Mouse (Mus musculus): Measurements from ENCODE around the gene Grid2ip. TPM values are rescaled to one million over a fixed set of nuclear protein-coding genes. Genes with fewer than 3 reads are reported as not detected.

Gene Grid2ip
- polyA plus RNA-seq (2017; shearing (Covaris generic)) = not detected

GRCm38 (mm10) chr5:143356686-143357388, at the start of gene Grid2ip:
Gene Grid2ip (plus strand): TSS chr5:143357338.

GRCm38 (mm10) chr5:143314730-143315513, 42.2 kb upstream of the Grid2ip start, which contains the start of gene E130309D02Rik:
Gene E130309D02Rik (minus strand): TSS chr5:143315360.

GRCm38 (mm10) chr5:143328690-143329495, 28.2 kb upstream of the Grid2ip start, which contains the start of gene Zdhhc4:
Gene Zdhhc4 (minus strand): TSS chr5:143329256.

GRCm38 (mm10) chr5:143403221-143404147, 46.3 kb downstream of the Grid2ip start, which contains the start of gene Kdelr2:
Gene Kdelr2 (plus strand): TSS chr5:143403838.

Other genes starting within 250 kb of the Grid2ip start
- 48.8 TPM for gene Rnf216, start 244.3 kb upstream of the Grid2ip start, polyA plus RNA-seq (2017; shearing (Covaris generic))
- 0.05 TPM for gene Olfr718-ps1, start 209.8 kb upstream of the Grid2ip start, polyA plus RNA-seq (2017; shearing (Covaris generic))
- gene Rbak, start 176.6 kb upstream of the Grid2ip start, polyA plus RNA-seq (2017; shearing (Covaris generic)) = 16.0 TPM
- gene Spdye4b, start 176.3 kb upstream of the Grid2ip start, polyA plus RNA-seq (2017; shearing (Covaris generic)) = 0.20 TPM
- gene Spdye4a, start 130.4 kb upstream of the Grid2ip start, polyA plus RNA-seq (2017; shearing (Covaris generic)) = not detected
- gene Zfp12, start 122.2 kb upstream of the Grid2ip start, polyA plus RNA-seq (2017; shearing (Covaris generic)) = 30.0 TPM
- gene Zfp316, start 87.3 kb upstream of the Grid2ip start, polyA plus RNA-seq (2017; shearing (Covaris generic)) = 3.1 TPM
- not detected for gene Zfp853, start 63.7 kb upstream of the Grid2ip start, polyA plus RNA-seq (2017; shearing (Covaris generic))
- 44.7 TPM for gene E130309D02Rik, start 42.0 kb upstream of the Grid2ip start, polyA plus RNA-seq (2017; shearing (Covaris generic))
- gene Zdhhc4, start 28.1 kb upstream of the Grid2ip start, polyA plus RNA-seq (2017; shearing (Covaris generic)) = 99.1 TPM
- gene Kdelr2, start 46.5 kb downstream of the Grid2ip start, polyA plus RNA-seq (2017; shearing (Covaris generic)) = 27.8 TPM
- 11.1 TPM for gene Daglb, start 107.2 kb downstream of the Grid2ip start, polyA plus RNA-seq (2017; shearing (Covaris generic))
- gene Rac1, start 170.7 kb downstream of the Grid2ip start, polyA plus RNA-seq (2017; shearing (Covaris generic)) = 695 TPM